Mouse (Mus musculus): ENCODE data around the gene Fbxo36. TPM values are rescaled to one million over a fixed set of nuclear protein-coding genes. Genes with fewer than 3 reads are reported as not detected.

Fbxo36 gene
- polyA plus RNA-seq, 1 experiment = 2.4 TPM

- no peak overlapping the region for H3K27ac ChIP-seq (ENCODE audit: control insufficient read depth, insufficient read depth, low read length)
- TF ChIP-seq POLR2A (IDR thresholded peaks at IDR 0.05; ENCODE audit: control insufficient read depth, extremely low read depth, insufficient read depth, low read length, poor library complexity) (no peak), CTCF (IDR thresholded peaks at IDR 0.05; ENCODE audit: borderline replicate concordance, control insufficient read depth, extremely low read depth, insufficient read depth, low read length, poor library complexity) (no peak)
- H3K4me3 ChIP-seq (ENCODE audit: control insufficient read depth, insufficient read depth, low read length) = no peak overlapping the region
- DNase-seq = no peak
- H3K4me1 ChIP-seq (replicated peaks; ENCODE audit: control insufficient read depth, insufficient read depth, low read length) = no peaks in the 10 kb centered on the region
- WGBS = 94% methylated on average over 7 of the region's 7 CpGs
- H3K27me3 ChIP-seq (ENCODE audit: control insufficient read depth, insufficient read depth, low read length) = no peaks in the 10 kb centered on the region
- H3K36me3 ChIP-seq (ENCODE audit: control insufficient read depth, insufficient read depth, low read length) = no peaks in the 10 kb centered on the region
These were observed 8.1 kb downstream of the Fbxo36 start for GRCm38 (mm10) chr1:84847698-84848097.

GRCm38 (mm10) chr1:84848335-84848734, 8.7 kb downstream of the Fbxo36 start:
- no peaks in the 10 kb centered on the region for H3K4me1 ChIP-seq (replicated peaks; ENCODE audit: control insufficient read depth, insufficient read depth, low read length)
- H3K27ac ChIP-seq (ENCODE audit: control insufficient read depth, insufficient read depth, low read length) = no peak overlapping the region
- no peak for DNase-seq
- 64% methylated on average over 3 of the region's 3 CpGs for WGBS
- H3K36me3 ChIP-seq (ENCODE audit: control insufficient read depth, insufficient read depth, low read length) = no peaks in the 10 kb centered on the region
- no peaks in the 10 kb centered on the region for H3K27me3 ChIP-seq (ENCODE audit: control insufficient read depth, insufficient read depth, low read length)
- no peak overlapping the region for H3K4me3 ChIP-seq (ENCODE audit: control insufficient read depth, insufficient read depth, low read length)
- TF ChIP-seq POLR2A (IDR thresholded peaks at IDR 0.05; ENCODE audit: control insufficient read depth, extremely low read depth, insufficient read depth, low read length, poor library complexity) = no peak
- TF ChIP-seq CTCF (IDR thresholded peaks at IDR 0.05; ENCODE audit: borderline replicate concordance, control insufficient read depth, extremely low read depth, insufficient read depth, low read length, poor library complexity) = no peak

- Histone ChIP-seq H3K27ac (ENCODE audit: control insufficient read depth, insufficient read depth, low read length) (no peak overlapping the region), H3K4me1 (replicated peaks; ENCODE audit: control insufficient read depth, insufficient read depth, low read length) (no peaks in the 10 kb centered on the region), H3K36me3 (ENCODE audit: control insufficient read depth, insufficient read depth, low read length) (no peaks in the 10 kb centered on the region), H3K27me3 (ENCODE audit: control insufficient read depth, insufficient read depth, low read length) (no peaks in the 10 kb centered on the region), H3K4me3 (ENCODE audit: control insufficient read depth, insufficient read depth, low read length) (no peak overlapping the region)
- TF ChIP-seq CTCF (IDR thresholded peaks at IDR 0.05; ENCODE audit: borderline replicate concordance, control insufficient read depth, extremely low read depth, insufficient read depth, low read length, poor library complexity) (no peak), POLR2A (IDR thresholded peaks at IDR 0.05; ENCODE audit: control insufficient read depth, extremely low read depth, insufficient read depth, low read length, poor library complexity) (no peak)
- DNase-seq = no peak
- 96% methylated on average over 6 of the region's 6 CpGs for WGBS
These were observed 9.3 kb downstream of the Fbxo36 start for GRCm38 (mm10) chr1:84848801-84849455.

- H3K4me3 ChIP-seq (ENCODE audit: control insufficient read depth, insufficient read depth, low read length) = no peak overlapping the region
- WGBS = 97% methylated on average over 7 of the region's 7 CpGs
- no peak for TF ChIP-seq CTCF (IDR thresholded peaks at IDR 0.05; ENCODE audit: borderline replicate concordance, control insufficient read depth, extremely low read depth, insufficient read depth, low read length, poor library complexity)
- no peak for TF ChIP-seq POLR2A (IDR thresholded peaks at IDR 0.05; ENCODE audit: control insufficient read depth, extremely low read depth, insufficient read depth, low read length, poor library complexity)
- DNase-seq = no peak
- H3K27ac ChIP-seq (ENCODE audit: control insufficient read depth, insufficient read depth, low read length) = no peak overlapping the region
- H3K27me3 ChIP-seq (ENCODE audit: control insufficient read depth, insufficient read depth, low read length) = no peaks in the 10 kb centered on the region
- no peaks in the 10 kb centered on the region for H3K4me1 ChIP-seq (replicated peaks; ENCODE audit: control insufficient read depth, insufficient read depth, low read length)
- no peaks in the 10 kb centered on the region for H3K36me3 ChIP-seq (ENCODE audit: control insufficient read depth, insufficient read depth, low read length)
These were observed 10.2 kb downstream of the Fbxo36 start for GRCm38 (mm10) chr1:84849804-84850203.

GRCm38 (mm10) chr1:84850471-84850870, 10.8 kb downstream of the Fbxo36 start:
- H3K27ac ChIP-seq (ENCODE audit: control insufficient read depth, insufficient read depth, low read length) = no peak overlapping the region
- no peak overlapping the region for H3K4me3 ChIP-seq (ENCODE audit: control insufficient read depth, insufficient read depth, low read length)
- DNase-seq = no peak
- no peaks in the 10 kb centered on the region for H3K27me3 ChIP-seq (ENCODE audit: control insufficient read depth, insufficient read depth, low read length)
- no peaks in the 10 kb centered on the region for H3K36me3 ChIP-seq (ENCODE audit: control insufficient read depth, insufficient read depth, low read length)
- 95% methylated on average over 7 of the region's 7 CpGs for WGBS
- TF ChIP-seq POLR2A (IDR thresholded peaks at IDR 0.05; ENCODE audit: control insufficient read depth, extremely low read depth, insufficient read depth, low read length, poor library complexity) (no peak), CTCF (IDR thresholded peaks at IDR 0.05; ENCODE audit: borderline replicate concordance, control insufficient read depth, extremely low read depth, insufficient read depth, low read length, poor library complexity) (no peak)
- no peaks in the 10 kb centered on the region for H3K4me1 ChIP-seq (replicated peaks; ENCODE audit: control insufficient read depth, insufficient read depth, low read length)

- 76% methylated on average over 9 of the region's 9 CpGs for WGBS
- Histone ChIP-seq H3K36me3 (ENCODE audit: control insufficient read depth, insufficient read depth, low read length) (no peaks in the 10 kb centered on the region), H3K4me1 (replicated peaks; ENCODE audit: control insufficient read depth, insufficient read depth, low read length) (no peaks in the 10 kb centered on the region), H3K27me3 (ENCODE audit: control insufficient read depth, insufficient read depth, low read length) (no peaks in the 10 kb centered on the region), H3K4me3 (ENCODE audit: control insufficient read depth, insufficient read depth, low read length) (no peak overlapping the region), H3K27ac (ENCODE audit: control insufficient read depth, insufficient read depth, low read length) (no peak overlapping the region)
- DNase-seq = no peak
- TF ChIP-seq POLR2A (IDR thresholded peaks at IDR 0.05; ENCODE audit: control insufficient read depth, extremely low read depth, insufficient read depth, low read length, poor library complexity) (no peak), CTCF (IDR thresholded peaks at IDR 0.05; ENCODE audit: borderline replicate concordance, control insufficient read depth, extremely low read depth, insufficient read depth, low read length, poor library complexity) (no peak)
These were observed 12.0 kb downstream of the Fbxo36 start for GRCm38 (mm10) chr1:84851512-84852235.
